Mouse (Mus musculus): ENCODE measurements around the gene Nkpd1. TPM values are rescaled to one million over a fixed set of nuclear protein-coding genes. Genes with fewer than 3 reads are reported as not detected.

Nkpd1 gene
- polyA plus RNA-seq, 1 experiment: 0.06 TPM

DNA sequence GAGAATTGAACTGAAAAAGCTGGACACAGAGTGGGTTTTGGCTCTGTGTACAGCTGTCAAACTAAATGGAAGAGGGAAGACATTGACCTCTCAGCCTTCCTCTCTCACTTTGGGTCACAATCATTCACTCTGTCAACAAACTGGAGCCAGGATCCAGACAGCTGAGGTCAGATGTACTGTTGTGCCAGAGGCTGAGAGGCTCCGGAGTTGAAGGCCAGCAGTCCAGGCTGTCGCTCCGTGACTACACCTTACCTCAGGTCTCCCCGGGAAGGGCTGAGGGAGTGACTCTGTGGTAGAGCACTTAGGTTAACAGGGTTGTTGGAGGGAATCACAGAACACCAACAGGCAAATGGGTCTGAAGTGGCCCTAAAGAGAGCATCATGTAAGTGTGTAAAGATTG is 19.3 kb upstream of the Nkpd1 start:
- no peak for TF ChIP-seq SRF (IDR thresholded peaks at IDR 0.05; ENCODE audit: control insufficient read depth, insufficient read length, low read depth)
- TF ChIP-seq TCF12 (IDR thresholded peaks at IDR 0.05; ENCODE audit: insufficient read depth, poor library complexity, severe bottlenecking): no peak
- TF ChIP-seq MAX (IDR thresholded peaks at IDR 0.05; ENCODE audit: low read depth): no peak
- no peak for TF ChIP-seq USF1 (IDR thresholded peaks at IDR 0.05; ENCODE audit: low read depth)
- no peak for TF ChIP-seq TCF3 (IDR thresholded peaks at IDR 0.05; ENCODE audit: insufficient read length, low read depth)
- TF ChIP-seq MYOD1 (IDR thresholded peaks at IDR 0.05; ENCODE audit: control insufficient read depth in 1 of 3, insufficient read length in 2 of 3, low read depth in 2 of 3): no peak
- peaks cover 29% of the 10 kb centered on the region for H3K27me3 ChIP-seq (ENCODE audit: control insufficient read depth, insufficient read depth, insufficient read length)
- H3K36me3 ChIP-seq (ENCODE audit: control insufficient read depth, insufficient read depth): no peaks in the 10 kb centered on the region
- H3ac ChIP-seq (ENCODE audit: control insufficient read depth, insufficient read length): no peak overlapping the region
- no peaks in the 10 kb centered on the region for H3K79me2 ChIP-seq (ENCODE audit: control insufficient read depth, insufficient read depth)
- H3K4me3 ChIP-seq: no peak overlapping the region
- no peak overlapping the region for H3K4me2 ChIP-seq (ENCODE audit: low read depth)

DNA sequence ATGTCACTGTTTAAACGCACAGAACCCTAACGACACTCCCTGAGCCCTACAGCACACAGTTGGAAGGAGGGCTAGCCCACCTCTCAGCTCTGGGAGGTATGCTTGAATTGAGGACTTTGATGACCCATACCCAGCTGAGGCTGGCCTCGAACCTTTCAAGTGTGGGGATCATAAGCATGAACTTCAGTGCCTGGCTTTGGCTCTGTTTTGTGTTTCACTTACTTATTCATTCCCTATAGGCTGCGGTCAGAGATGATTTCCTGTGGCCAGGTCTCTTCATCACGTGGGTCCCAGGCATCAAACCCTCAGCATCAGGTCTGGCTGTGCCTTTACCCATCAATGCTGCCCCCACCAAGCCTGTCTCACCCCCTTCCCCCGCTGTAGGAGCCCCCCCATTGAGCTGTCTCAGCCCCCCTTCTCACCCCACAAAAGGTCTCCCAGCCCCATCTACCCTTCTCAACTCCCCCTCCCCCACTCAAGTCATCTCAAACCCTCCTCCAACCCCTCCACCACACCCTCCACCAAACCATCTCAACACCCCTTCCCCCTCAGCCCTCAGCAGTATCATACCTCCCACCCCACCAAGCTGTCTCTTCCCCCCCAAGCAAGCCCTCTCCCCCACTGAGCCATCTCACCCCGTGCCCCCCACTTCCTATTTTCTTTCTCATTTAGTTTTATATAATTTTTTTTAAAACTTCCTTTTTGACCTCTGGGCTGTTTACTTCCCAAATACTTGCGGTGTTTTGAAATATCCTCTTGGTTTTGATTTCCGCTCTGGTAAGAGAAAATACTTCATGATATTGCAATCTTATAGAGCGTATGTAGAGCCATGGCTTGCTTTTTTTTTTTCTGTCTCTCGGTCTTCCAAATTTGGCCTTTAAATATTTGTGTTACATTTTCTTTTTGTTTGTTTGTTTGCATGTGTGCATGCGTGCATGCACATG is 16.9 kb upstream of the Nkpd1 start:
- H3K4me2 ChIP-seq (ENCODE audit: low read depth): no peak overlapping the region
- no peak overlapping the region for H3ac ChIP-seq (ENCODE audit: control insufficient read depth, insufficient read length)
- peaks cover 18% of the 10 kb centered on the region for H3K27me3 ChIP-seq (ENCODE audit: control insufficient read depth, insufficient read depth, insufficient read length)
- no peak for TF ChIP-seq SRF (IDR thresholded peaks at IDR 0.05; ENCODE audit: control insufficient read depth, insufficient read length, low read depth)
- no peak for TF ChIP-seq USF1 (IDR thresholded peaks at IDR 0.05; ENCODE audit: low read depth)
- no peak for TF ChIP-seq POLR2A (IDR thresholded peaks at IDR 0.05; ENCODE audit: insufficient read length, low read depth)
- TF ChIP-seq MAX (IDR thresholded peaks at IDR 0.05; ENCODE audit: low read depth): no peak
- TF ChIP-seq MYOD1 (IDR thresholded peaks at IDR 0.05; ENCODE audit: control insufficient read depth in 1 of 3, insufficient read length in 2 of 3, low read depth in 2 of 3): no peak
- TF ChIP-seq TCF3 (IDR thresholded peaks at IDR 0.05; ENCODE audit: insufficient read length, low read depth): no peak
- TF ChIP-seq REST (IDR thresholded peaks at IDR 0.05; ENCODE audit: insufficient read depth, insufficient read length): no peak
- TF ChIP-seq CEBPB (IDR thresholded peaks at IDR 0.05; ENCODE audit: insufficient read depth, poor library complexity, severe bottlenecking): no peak
- no peak for TF ChIP-seq E2F4 (IDR thresholded peaks at IDR 0.05; ENCODE audit: insufficient read depth)
- no peak for TF ChIP-seq MYOG (IDR thresholded peaks at IDR 0.05; ENCODE audit: control insufficient read depth in 1 of 3, insufficient read depth in 1 of 3, insufficient read length in 2 of 3, low read depth in 2 of 3)
- no peak for TF ChIP-seq TCF12 (IDR thresholded peaks at IDR 0.05; ENCODE audit: insufficient read depth, poor library complexity, severe bottlenecking)
- no peak for TF ChIP-seq POLR2AphosphoS2 (IDR thresholded peaks at IDR 0.05; ENCODE audit: insufficient read length, low read depth)
- H3K79me2 ChIP-seq (ENCODE audit: control insufficient read depth, insufficient read depth): no peaks in the 10 kb centered on the region
- no peaks in the 10 kb centered on the region for H3K36me3 ChIP-seq (ENCODE audit: control insufficient read depth, insufficient read depth)
- H3K4me3 ChIP-seq: no peak overlapping the region

DNA sequence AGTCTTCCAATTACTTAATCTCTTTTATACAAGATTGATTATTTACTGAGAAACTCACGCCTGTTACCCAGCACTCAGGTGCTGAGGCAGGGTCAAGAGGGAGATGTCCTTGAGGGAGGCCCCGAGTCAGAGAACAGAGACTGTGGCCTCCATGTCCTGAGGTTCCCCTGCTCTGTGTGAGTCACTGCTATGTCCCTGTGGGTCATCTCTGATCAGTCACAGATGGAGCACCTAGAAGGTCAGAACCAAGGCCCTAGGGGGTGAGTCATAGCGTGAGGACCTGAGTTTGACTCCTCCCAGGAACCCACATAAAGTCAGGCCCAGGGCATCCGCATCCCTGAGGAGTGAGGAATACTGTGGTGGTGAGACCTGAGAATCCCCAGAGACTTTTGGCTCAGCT is 16.0 kb upstream of the Nkpd1 start:
- H3K79me2 ChIP-seq (ENCODE audit: control insufficient read depth, insufficient read depth): no peaks in the 10 kb centered on the region
- no peak for TF ChIP-seq MAX (IDR thresholded peaks at IDR 0.05; ENCODE audit: low read depth)
- no peak for TF ChIP-seq TCF3 (IDR thresholded peaks at IDR 0.05; ENCODE audit: insufficient read length, low read depth)
- no peak for TF ChIP-seq USF1 (IDR thresholded peaks at IDR 0.05; ENCODE audit: low read depth)
- TF ChIP-seq CEBPB (IDR thresholded peaks at IDR 0.05; ENCODE audit: insufficient read depth, poor library complexity, severe bottlenecking): no peak
- TF ChIP-seq E2F4 (IDR thresholded peaks at IDR 0.05; ENCODE audit: insufficient read depth): no peak
- TF ChIP-seq SRF (IDR thresholded peaks at IDR 0.05; ENCODE audit: control insufficient read depth, insufficient read length, low read depth): no peak
- TF ChIP-seq TCF12 (IDR thresholded peaks at IDR 0.05; ENCODE audit: insufficient read depth, poor library complexity, severe bottlenecking): no peak
- TF ChIP-seq MYOG (IDR thresholded peaks at IDR 0.05; ENCODE audit: control insufficient read depth in 1 of 3, insufficient read depth in 1 of 3, insufficient read length in 2 of 3, low read depth in 2 of 3): no peak
- no peak for TF ChIP-seq POLR2AphosphoS2 (IDR thresholded peaks at IDR 0.05; ENCODE audit: insufficient read length, low read depth)

DNA sequence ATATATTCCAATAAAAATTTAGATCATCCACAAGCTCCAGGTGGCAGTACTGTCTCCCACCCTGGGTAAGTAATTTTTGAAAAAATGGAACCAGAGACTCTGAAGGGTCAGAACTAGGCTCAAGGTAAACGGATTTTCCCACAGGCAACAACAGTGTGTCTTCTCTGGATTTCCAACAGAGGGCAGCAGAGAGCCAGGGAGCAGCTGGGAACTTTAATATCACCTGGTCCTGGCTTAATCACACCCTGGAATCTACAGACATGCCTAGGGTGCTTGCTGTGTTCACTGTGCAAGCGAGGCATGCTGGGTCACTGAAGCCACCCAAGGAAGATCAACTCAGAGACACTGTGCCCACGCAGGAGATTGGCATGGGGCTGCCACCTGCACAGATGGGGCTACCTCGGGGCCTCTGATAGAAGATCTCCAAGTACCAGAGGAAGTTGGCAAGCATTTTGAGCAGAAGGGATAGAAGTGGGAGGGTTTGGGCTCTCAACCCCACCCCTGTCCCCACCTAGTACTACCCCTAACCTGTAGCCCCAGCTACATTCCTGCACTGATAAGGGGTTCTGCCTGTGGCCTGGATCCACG is 14.1 kb upstream of the Nkpd1 start:
- Histone ChIP-seq H3K36me3 (ENCODE audit: control insufficient read depth, insufficient read depth) (no peaks in the 10 kb centered on the region), H3ac (ENCODE audit: control insufficient read depth, insufficient read length) (no peak overlapping the region), H3K4me3 (no peak overlapping the region), H3K27me3 (ENCODE audit: control insufficient read depth, insufficient read depth, insufficient read length) (no peaks in the 10 kb centered on the region), H3K4me2 (ENCODE audit: low read depth) (no peak overlapping the region), H3K79me2 (ENCODE audit: control insufficient read depth, insufficient read depth) (no peaks in the 10 kb centered on the region)
- TF ChIP-seq MAX (IDR thresholded peaks at IDR 0.05; ENCODE audit: low read depth): no peak
- TF ChIP-seq SRF (IDR thresholded peaks at IDR 0.05; ENCODE audit: control insufficient read depth, insufficient read length, low read depth): no peak
- no peak for TF ChIP-seq REST (IDR thresholded peaks at IDR 0.05; ENCODE audit: insufficient read depth, insufficient read length)
- TF ChIP-seq MYOD1 (IDR thresholded peaks at IDR 0.05; ENCODE audit: control insufficient read depth in 1 of 3, insufficient read length in 2 of 3, low read depth in 2 of 3): no peak
- TF ChIP-seq MYOG (IDR thresholded peaks at IDR 0.05; ENCODE audit: control insufficient read depth in 1 of 3, insufficient read depth in 1 of 3, insufficient read length in 2 of 3, low read depth in 2 of 3): no peak
- TF ChIP-seq TCF12 (IDR thresholded peaks at IDR 0.05; ENCODE audit: insufficient read depth, poor library complexity, severe bottlenecking): no peak
- TF ChIP-seq POLR2A (IDR thresholded peaks at IDR 0.05; ENCODE audit: insufficient read length, low read depth): no peak
- no peak for TF ChIP-seq E2F4 (IDR thresholded peaks at IDR 0.05; ENCODE audit: insufficient read depth)
- no peak for TF ChIP-seq CEBPB (IDR thresholded peaks at IDR 0.05; ENCODE audit: insufficient read depth, poor library complexity, severe bottlenecking)
- no peak for TF ChIP-seq POLR2AphosphoS2 (IDR thresholded peaks at IDR 0.05; ENCODE audit: insufficient read length, low read depth)
- no peak for TF ChIP-seq USF1 (IDR thresholded peaks at IDR 0.05; ENCODE audit: low read depth)
- no peak for TF ChIP-seq TCF3 (IDR thresholded peaks at IDR 0.05; ENCODE audit: insufficient read length, low read depth)

More for the DNA sequence above, 16.0 kb upstream of the Nkpd1 start:
- Histone ChIP-seq H3K4me2 (ENCODE audit: low read depth) (no peak overlapping the region), H3ac (ENCODE audit: control insufficient read depth, insufficient read length) (no peak overlapping the region), H3K27me3 (ENCODE audit: control insufficient read depth, insufficient read depth, insufficient read length) (peaks cover 8% of the 10 kb centered on the region), H3K36me3 (ENCODE audit: control insufficient read depth, insufficient read depth) (no peaks in the 10 kb centered on the region), H3K4me3 (no peak overlapping the region)
